Mouse (Mus musculus) C2C12 (cell line): ENCODE data around the gene Fbxo7. TPM values are rescaled to one million over a fixed set of nuclear protein-coding genes. Genes with fewer than 3 reads are reported as not detected.

Experiments
- H3K27me3 ChIP-seq: one replicate; pipeline ENCODE4 v1.6.1; 2011; ENCODE audit not compliant: control insufficient read depth, insufficient read depth, insufficient read length
- H3K36me3 ChIP-seq: one replicate; pipeline ENCODE4 v1.6.1; 2011; ENCODE audit not compliant: control insufficient read depth, insufficient read depth
- H3K4me3 ChIP-seq: one replicate; pipeline ENCODE4 v1.5.1; 2011; ENCODE audit warnings: mild to moderate bottlenecking, control low read depth; ENCODE audit not compliant: poor library complexity, insufficient read depth, severe bottlenecking
- H3K79me2 ChIP-seq: one replicate; pipeline ENCODE4 v1.6.1; 2011; ENCODE audit not compliant: control insufficient read depth, insufficient read depth
- H3K79me3 ChIP-seq: one replicate; pipeline ENCODE4 v1.6.1; 2011; ENCODE audit warnings: low read depth, control low read depth
- H3ac ChIP-seq: one replicate; pipeline ENCODE3; 2011; ENCODE audit warnings: low read depth; ENCODE audit not compliant: control insufficient read depth, insufficient read length
- CEBPB ChIP-seq: IDR thresholded peaks from one replicate; pipeline ENCODE4 v1.6.1; 2011; ENCODE audit warnings: low read depth, mild to moderate bottlenecking, control low read depth, moderate library complexity
- CTCF ChIP-seq: IDR thresholded peaks from one replicate; pipeline ENCODE4 v1.5.1; 2011; ENCODE audit not compliant: control insufficient read depth, insufficient read depth, insufficient read length
- FOSL1 ChIP-seq: IDR thresholded peaks from one replicate; pipeline ENCODE4 v1.8.0; 2011; ENCODE audit warnings: mild to moderate bottlenecking, low read length; ENCODE audit not compliant: poor library complexity, insufficient read depth, severe bottlenecking
- MAX ChIP-seq: IDR thresholded peaks from one replicate; pipeline ENCODE4 v1.6.1; 2011; ENCODE audit warnings: mild to moderate bottlenecking, control low read depth
- MYOD1 ChIP-seq: IDR thresholded peaks from one replicate; pipeline ENCODE4 v1.6.1; 2011; ENCODE audit warnings: low read depth; ENCODE audit not compliant: control insufficient read depth, insufficient read length
- MYOG ChIP-seq: IDR thresholded peaks from one replicate; pipeline ENCODE4 v1.6.1; 2011; ENCODE audit not compliant: control insufficient read depth, insufficient read length; ENCODE audit errors: extremely low read depth
- USF1 ChIP-seq: IDR thresholded peaks from one replicate; pipeline ENCODE4 v1.6.1; 2011; ENCODE audit warnings: low read depth, mild to moderate bottlenecking, control low read depth, moderate library complexity
- polyA plus RNA-seq: library from polyadenylated mRNA; unstranded; fragments of >200 nt; fragmentation: generic; extraction: Trizol; gene quantifications from one replicate; pipeline ENCODE4 v1.2.1, GENCODE M21; 2012; ENCODE audit warnings: missing spikeins

The Fbxo7 gene
- polyA plus RNA-seq, 1 experiment = 7.7 TPM

- Histone ChIP-seq H3K36me3 (no peaks in the 10 kb centered on the region), H3K4me3 (no peak overlapping the region), H3ac (no peak overlapping the region), H3K79me3 (no peaks in the 10 kb centered on the region), H3K79me2 (no peaks in the 10 kb centered on the region), H3K27me3 (no peaks in the 10 kb centered on the region)
- no peak for TF ChIP-seq USF1
- TF ChIP-seq MAX = no peak
- TF ChIP-seq MYOG = no peak
- no peak for TF ChIP-seq CEBPB
- no peak for TF ChIP-seq FOSL1
- no peak for TF ChIP-seq CTCF
- TF ChIP-seq MYOD1 = no peak
Measured at GRCm38 (mm10) chr10:86056297-86056903, 34.6 kb downstream of the Fbxo7 start.

GRCm38 (mm10) chr10:86057286-86057685 is 35.5 kb downstream of the Fbxo7 start:
- TF ChIP-seq CEBPB = no peak
- no peak for TF ChIP-seq MYOD1
- no peak for TF ChIP-seq MYOG
- TF ChIP-seq CTCF = no peak
- no peak for TF ChIP-seq FOSL1
- no peak for TF ChIP-seq MAX
- no peak for TF ChIP-seq USF1
- Histone ChIP-seq H3ac (no peak overlapping the region), H3K79me2 (no peaks in the 10 kb centered on the region), H3K4me3 (no peak overlapping the region), H3K27me3 (no peaks in the 10 kb centered on the region), H3K79me3 (no peaks in the 10 kb centered on the region), H3K36me3 (no peaks in the 10 kb centered on the region)

- Histone ChIP-seq H3K79me2 (no peaks in the 10 kb centered on the region), H3K79me3 (no peaks in the 10 kb centered on the region), H3K36me3 (no peaks in the 10 kb centered on the region), H3ac (no peak overlapping the region), H3K27me3 (no peaks in the 10 kb centered on the region), H3K4me3 (no peak overlapping the region)
- TF ChIP-seq CTCF (no peak), MAX (no peak), MYOD1 (no peak), CEBPB (no peak), MYOG (no peak), FOSL1 (no peak), USF1 (no peak)
Measured at GRCm38 (mm10) chr10:86057712-86058111, 35.9 kb downstream of the Fbxo7 start.

- Histone ChIP-seq H3K79me3 (no peaks in the 10 kb centered on the region), H3ac (no peak overlapping the region), H3K36me3 (no peaks in the 10 kb centered on the region), H3K27me3 (no peaks in the 10 kb centered on the region), H3K79me2 (no peaks in the 10 kb centered on the region), H3K4me3 (no peak overlapping the region)
- TF ChIP-seq USF1 = peak; percentile 55
- TF ChIP-seq MYOG = no peak
Measured at GRCm38 (mm10) chr10:86060267-86060666, 38.5 kb downstream of the Fbxo7 start.

- H3K79me3 ChIP-seq = no peaks in the 10 kb centered on the region
- no peak overlapping the region for H3K4me3 ChIP-seq
- no peaks in the 10 kb centered on the region for H3K79me2 ChIP-seq
- no peaks in the 10 kb centered on the region for H3K36me3 ChIP-seq
- H3K27me3 ChIP-seq = no peaks in the 10 kb centered on the region
- no peak for TF ChIP-seq FOSL1
- no peak for TF ChIP-seq CTCF
- TF ChIP-seq MYOG = no peak
- no peak for TF ChIP-seq USF1
- TF ChIP-seq MAX = no peak
- no peak for TF ChIP-seq CEBPB
- TF ChIP-seq MYOD1 = no peak
- no peak overlapping the region for H3ac ChIP-seq
Measured at GRCm38 (mm10) chr10:86062261-86063017, 40.7 kb downstream of the Fbxo7 start.

GRCm38 (mm10) chr10:86063018-86063384 is 41.2 kb downstream of the Fbxo7 start:
- H3K36me3 ChIP-seq = no peaks in the 10 kb centered on the region
- H3K27me3 ChIP-seq = no peaks in the 10 kb centered on the region
- no peaks in the 10 kb centered on the region for H3K79me3 ChIP-seq
- no peaks in the 10 kb centered on the region for H3K79me2 ChIP-seq
- no peak overlapping the region for H3ac ChIP-seq
- H3K4me3 ChIP-seq = no peak overlapping the region
- no peak for TF ChIP-seq MYOD1
- TF ChIP-seq CTCF = no peak
- no peak for TF ChIP-seq MAX
- TF ChIP-seq MYOG = no peak
- TF ChIP-seq FOSL1 = no peak
- TF ChIP-seq USF1 = no peak
- TF ChIP-seq CEBPB = no peak
